Mouse (Mus musculus): ENCODE data around the gene Col25a1. TPM values are rescaled to one million over a fixed set of nuclear protein-coding genes. Genes with fewer than 3 reads are reported as not detected.

The Col25a1 gene
- polyA plus RNA-seq, 1 experiment: 0.05 TPM

GRCm38 (mm10) chr3:130401560-130401852, 270.2 kb downstream of the Col25a1 start:
- H3K4me3 ChIP-seq (ENCODE audit: insufficient read depth, poor library complexity, severe bottlenecking): no peak overlapping the region
- no peaks in the 10 kb centered on the region for H3K79me3 ChIP-seq (ENCODE audit: low read depth)
- no peaks in the 10 kb centered on the region for H3K27me3 ChIP-seq (ENCODE audit: control insufficient read depth, insufficient read depth, insufficient read length)
- no peaks in the 10 kb centered on the region for H3K79me2 ChIP-seq (ENCODE audit: control insufficient read depth, insufficient read depth)
- TF ChIP-seq MAX (IDR thresholded peaks at IDR 0.05) (no peak), CTCF (IDR thresholded peaks at IDR 0.05; ENCODE audit: control insufficient read depth, insufficient read depth, insufficient read length) (no peak)
- H3K36me3 ChIP-seq (ENCODE audit: control insufficient read depth, insufficient read depth): no peaks in the 10 kb centered on the region
- H3ac ChIP-seq (ENCODE audit: control insufficient read depth, insufficient read length, low read depth): no peak overlapping the region

GRCm38 (mm10) chr3:130404525-130405409, 273.5 kb downstream of the Col25a1 start:
- Histone ChIP-seq H3K4me3 (ENCODE audit: insufficient read depth, poor library complexity, severe bottlenecking) (no peak overlapping the region), H3ac (ENCODE audit: control insufficient read depth, insufficient read length, low read depth) (no peak overlapping the region), H3K36me3 (ENCODE audit: control insufficient read depth, insufficient read depth) (no peaks in the 10 kb centered on the region), H3K79me3 (ENCODE audit: low read depth) (no peaks in the 10 kb centered on the region), H3K27me3 (ENCODE audit: control insufficient read depth, insufficient read depth, insufficient read length) (no peaks in the 10 kb centered on the region), H3K79me2 (ENCODE audit: control insufficient read depth, insufficient read depth) (no peaks in the 10 kb centered on the region)
- TF ChIP-seq USF1 (IDR thresholded peaks at IDR 0.05; ENCODE audit: low read depth) (no peak), FOSL1 (IDR thresholded peaks at IDR 0.05; ENCODE audit: insufficient read depth, low read length, poor library complexity, severe bottlenecking) (no peak), CEBPB (IDR thresholded peaks at IDR 0.05; ENCODE audit: low read depth) (no peak)

- no peaks in the 10 kb centered on the region for H3K27me3 ChIP-seq (ENCODE audit: control insufficient read depth, insufficient read depth, insufficient read length)
- H3K79me2 ChIP-seq (ENCODE audit: control insufficient read depth, insufficient read depth): no peaks in the 10 kb centered on the region
- TF ChIP-seq CEBPB (IDR thresholded peaks at IDR 0.05; ENCODE audit: low read depth): no peak
- TF ChIP-seq FOSL1 (IDR thresholded peaks at IDR 0.05; ENCODE audit: insufficient read depth, low read length, poor library complexity, severe bottlenecking): no peak
- TF ChIP-seq CTCF (IDR thresholded peaks at IDR 0.05; ENCODE audit: control insufficient read depth, insufficient read depth, insufficient read length): no peak
- TF ChIP-seq MYOD1 (IDR thresholded peaks at IDR 0.05; ENCODE audit: control insufficient read depth, insufficient read length, low read depth): no peak
- TF ChIP-seq USF1 (IDR thresholded peaks at IDR 0.05; ENCODE audit: low read depth): no peak
- no peak for TF ChIP-seq MYOG (IDR thresholded peaks at IDR 0.05; ENCODE audit: control insufficient read depth, extremely low read depth, insufficient read length)
- no peak for TF ChIP-seq MAX (IDR thresholded peaks at IDR 0.05)
- H3ac ChIP-seq (ENCODE audit: control insufficient read depth, insufficient read length, low read depth): no peak overlapping the region
- no peaks in the 10 kb centered on the region for H3K79me3 ChIP-seq (ENCODE audit: low read depth)
- H3K4me3 ChIP-seq (ENCODE audit: insufficient read depth, poor library complexity, severe bottlenecking): no peak overlapping the region
- H3K36me3 ChIP-seq (ENCODE audit: control insufficient read depth, insufficient read depth): no peaks in the 10 kb centered on the region
Measured at GRCm38 (mm10) chr3:130407201-130407600, 275.9 kb downstream of the Col25a1 start.

- TF ChIP-seq FOSL1 (IDR thresholded peaks at IDR 0.05; ENCODE audit: insufficient read depth, low read length, poor library complexity, severe bottlenecking): no peak
- no peak for TF ChIP-seq CTCF (IDR thresholded peaks at IDR 0.05; ENCODE audit: control insufficient read depth, insufficient read depth, insufficient read length)
- TF ChIP-seq MYOD1 (IDR thresholded peaks at IDR 0.05; ENCODE audit: control insufficient read depth, insufficient read length, low read depth): no peak
- no peak for TF ChIP-seq MAX (IDR thresholded peaks at IDR 0.05)
- no peak for TF ChIP-seq MYOG (IDR thresholded peaks at IDR 0.05; ENCODE audit: control insufficient read depth, extremely low read depth, insufficient read length)
- TF ChIP-seq USF1 (IDR thresholded peaks at IDR 0.05; ENCODE audit: low read depth): no peak
- no peak for TF ChIP-seq CEBPB (IDR thresholded peaks at IDR 0.05; ENCODE audit: low read depth)
- Histone ChIP-seq H3K4me3 (ENCODE audit: insufficient read depth, poor library complexity, severe bottlenecking) (no peak overlapping the region), H3ac (ENCODE audit: control insufficient read depth, insufficient read length, low read depth) (no peak overlapping the region), H3K27me3 (ENCODE audit: control insufficient read depth, insufficient read depth, insufficient read length) (no peaks in the 10 kb centered on the region), H3K79me2 (ENCODE audit: control insufficient read depth, insufficient read depth) (no peaks in the 10 kb centered on the region), H3K79me3 (ENCODE audit: low read depth) (no peaks in the 10 kb centered on the region), H3K36me3 (ENCODE audit: control insufficient read depth, insufficient read depth) (no peaks in the 10 kb centered on the region)
Measured at GRCm38 (mm10) chr3:130413239-130413638, 281.9 kb downstream of the Col25a1 start.

- Histone ChIP-seq H3K36me3 (ENCODE audit: control insufficient read depth, insufficient read depth) (no peaks in the 10 kb centered on the region), H3K4me3 (ENCODE audit: insufficient read depth, poor library complexity, severe bottlenecking) (no peak overlapping the region), H3K79me3 (ENCODE audit: low read depth) (no peaks in the 10 kb centered on the region), H3ac (ENCODE audit: control insufficient read depth, insufficient read length, low read depth) (no peak overlapping the region), H3K79me2 (ENCODE audit: control insufficient read depth, insufficient read depth) (no peaks in the 10 kb centered on the region), H3K27me3 (ENCODE audit: control insufficient read depth, insufficient read depth, insufficient read length) (no peaks in the 10 kb centered on the region)
- TF ChIP-seq MAX (IDR thresholded peaks at IDR 0.05): no peak
- no peak for TF ChIP-seq MYOD1 (IDR thresholded peaks at IDR 0.05; ENCODE audit: control insufficient read depth, insufficient read length, low read depth)
- TF ChIP-seq CEBPB (IDR thresholded peaks at IDR 0.05; ENCODE audit: low read depth): no peak
- no peak for TF ChIP-seq USF1 (IDR thresholded peaks at IDR 0.05; ENCODE audit: low read depth)
- no peak for TF ChIP-seq MYOG (IDR thresholded peaks at IDR 0.05; ENCODE audit: control insufficient read depth, extremely low read depth, insufficient read length)
- no peak for TF ChIP-seq CTCF (IDR thresholded peaks at IDR 0.05; ENCODE audit: control insufficient read depth, insufficient read depth, insufficient read length)
Measured at GRCm38 (mm10) chr3:130418951-130419350, 287.6 kb downstream of the Col25a1 start.

GRCm38 (mm10) chr3:130428796-130429195, 297.5 kb downstream of the Col25a1 start:
- no peaks in the 10 kb centered on the region for H3K79me2 ChIP-seq (ENCODE audit: control insufficient read depth, insufficient read depth)
- H3K27me3 ChIP-seq (ENCODE audit: control insufficient read depth, insufficient read depth, insufficient read length): no peaks in the 10 kb centered on the region
- no peak overlapping the region for H3ac ChIP-seq (ENCODE audit: control insufficient read depth, insufficient read length, low read depth)
- no peak overlapping the region for H3K4me3 ChIP-seq (ENCODE audit: insufficient read depth, poor library complexity, severe bottlenecking)
- no peaks in the 10 kb centered on the region for H3K36me3 ChIP-seq (ENCODE audit: control insufficient read depth, insufficient read depth)
- no peaks in the 10 kb centered on the region for H3K79me3 ChIP-seq (ENCODE audit: low read depth)
- TF ChIP-seq CEBPB (IDR thresholded peaks at IDR 0.05; ENCODE audit: low read depth) (no peak), MAX (IDR thresholded peaks at IDR 0.05) (no peak), FOSL1 (IDR thresholded peaks at IDR 0.05; ENCODE audit: insufficient read depth, low read length, poor library complexity, severe bottlenecking) (no peak), USF1 (IDR thresholded peaks at IDR 0.05; ENCODE audit: low read depth) (no peak), MYOG (IDR thresholded peaks at IDR 0.05; ENCODE audit: control insufficient read depth, extremely low read depth, insufficient read length) (no peak), MYOD1 (IDR thresholded peaks at IDR 0.05; ENCODE audit: control insufficient read depth, insufficient read length, low read depth) (no peak), CTCF (IDR thresholded peaks at IDR 0.05; ENCODE audit: control insufficient read depth, insufficient read depth, insufficient read length) (no peak)

All from C2C12 (cell line).